Mouse (Mus musculus) ES-E14 (cell line): ENCODE data around the gene E130309D02Rik. TPM values are rescaled to one million over a fixed set of nuclear protein-coding genes. Genes with fewer than 3 reads are reported as not detected.

Experiments used
- DNase-seq: peaks from one replicate; pipeline ENCODE4 v3.0.0-alpha.2; 2013; ENCODE audit warnings: low read depth, low spot score
- H3K27ac ChIP-seq: 2 replicates; pipeline ENCODE4 v1.5.1; 2012; ENCODE audit warnings: low read depth, mild to moderate bottlenecking, low read length, moderate library complexity, mixed read lengths; ENCODE audit not compliant: poor library complexity, insufficient read depth, severe bottlenecking
- H3K36me3 ChIP-seq: 2 replicates; pipeline ENCODE4 v1.6.1; 2012; ENCODE audit warnings: mild to moderate bottlenecking, low read length, moderate library complexity, mixed read lengths; ENCODE audit not compliant: control insufficient read depth, poor library complexity, insufficient read depth, severe bottlenecking
- H3K4me1 ChIP-seq, 2 experiments: fragments of 150-350 bp in 1 of 2; sonication (generic) in 1 of 2; 2 replicates each; pipeline ENCODE4 v1.6.1; 2012; ENCODE audit warnings: low read length in 2 of 2, mild to moderate bottlenecking in 1 of 2, mixed read lengths in 1 of 2; ENCODE audit not compliant: control insufficient read depth in 2 of 2, insufficient read depth in 2 of 2, poor library complexity in 1 of 2
- H3K4me3 ChIP-seq, 2 experiments: fragments of 150-350 bp in 1 of 2; sonication (generic) in 1 of 2; 2 replicates each; pipeline ENCODE4 v1.5.1; 2012; ENCODE audit warnings: low read length in 2 of 2, low read depth in 1 of 2, mild to moderate bottlenecking in 1 of 2, mixed read lengths in 1 of 2; ENCODE audit not compliant: insufficient read depth in 1 of 2, poor library complexity in 1 of 2, severe bottlenecking in 1 of 2
- H3K9ac ChIP-seq: 2 replicates; pipeline ENCODE4 v1.6.1; 2012; ENCODE audit warnings: low read depth, mild to moderate bottlenecking, low read length, mixed read lengths; ENCODE audit not compliant: poor library complexity, insufficient read depth, severe bottlenecking
- H3K9me3 ChIP-seq: fragments of 150-350 bp; sonication (generic); 2 replicates; pipeline ENCODE4 v1.6.1; 2012; ENCODE audit warnings: low read depth, mild to moderate bottlenecking, low read length; ENCODE audit not compliant: control insufficient read depth, insufficient read depth
- CHD2 ChIP-seq: IDR thresholded peaks from 2 replicates; pipeline ENCODE4 v1.6.1; 2014; ENCODE audit warnings: mild to moderate bottlenecking, low read depth, low read length, inconsistent platforms
- HCFC1 ChIP-seq: IDR thresholded peaks from 2 replicates; pipeline ENCODE4 v1.6.1; 2012; ENCODE audit warnings: low read length, inconsistent platforms, borderline replicate concordance; ENCODE audit not compliant: insufficient read depth
- MAFK ChIP-seq: IDR thresholded peaks from 2 replicates; pipeline ENCODE4 v1.6.1; 2014; ENCODE audit warnings: mild to moderate bottlenecking, low read depth, low read length, inconsistent platforms; ENCODE audit not compliant: insufficient read depth
- ZC3H11A ChIP-seq: IDR thresholded peaks from 2 replicates; pipeline ENCODE4 v1.6.1; 2012; ENCODE audit warnings: low read depth, mild to moderate bottlenecking, inconsistent platforms, low read length, borderline replicate concordance
- ZNF384 ChIP-seq: IDR thresholded peaks from 2 replicates; pipeline ENCODE4 v1.6.1; 2012; ENCODE audit warnings: low read depth, low read length, inconsistent platforms
- in situ Hi-C, 2 experiments: fragments of 600-800 bp; cut with MboI; formaldehyde crosslinking; loops; one replicate each; pipeline ENCODE4 v1.15.1; 2025; ENCODE audit warnings: low sequenced_read_pairs in 2 of 2, inconsistent platforms in 1 of 2; ENCODE audit not compliant: unreplicated experiment in 2 of 2
- total RNA-seq: library from RNA; depleted of rRNA; stranded (reverse); fragments of 300-350 nt; gene quantifications from 2 replicates; pipeline ENCODE4 v1.2.3, GENCODE M21; 2012

The E130309D02Rik gene
- total RNA-seq, 1 experiment: 17.9 TPM

DNA sequence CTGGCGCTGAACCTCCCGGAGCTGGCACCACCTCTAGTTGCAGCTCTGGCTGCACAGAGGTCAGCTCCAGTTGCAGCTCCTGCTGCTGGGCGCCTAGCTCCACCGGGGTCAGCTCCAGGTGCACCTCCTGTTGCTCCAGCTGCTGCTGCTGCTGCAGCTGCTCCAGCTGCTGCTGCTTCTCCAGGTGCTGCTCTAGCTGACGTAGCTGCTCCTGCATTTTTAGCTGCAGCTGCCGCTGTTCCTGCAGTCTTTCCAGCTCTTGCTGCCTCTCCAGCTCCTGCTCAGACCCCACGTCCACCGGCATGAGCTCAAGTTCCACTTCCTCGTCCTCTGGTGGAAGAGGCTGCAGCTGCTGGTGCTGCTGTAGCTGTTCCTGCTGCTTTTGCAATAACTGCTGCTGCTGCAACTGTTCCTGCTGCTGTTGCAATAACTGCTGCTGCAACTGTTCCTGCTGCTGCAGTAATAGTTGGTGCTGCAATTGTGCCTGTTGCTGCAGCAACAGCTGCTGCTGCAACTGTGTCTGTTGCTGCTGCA is 26.7 kb downstream of the E130309D02Rik start:
- no peaks in the 10 kb centered on the region for H3K36me3 ChIP-seq
- H3K9me3 ChIP-seq: no peaks in the 10 kb centered on the region
- TF ChIP-seq ZNF384: no peak
- no peak for TF ChIP-seq CHD2
- TF ChIP-seq ZC3H11A: no peak
- no peak for TF ChIP-seq HCFC1
- no peak for TF ChIP-seq MAFK
- H3K4me3 ChIP-seq: peak overlapping the region in 1 of 2 experiments; percentile 62; a peak in 2 of 4 replicates
- no peak for DNase-seq
- in situ Hi-C loops: no loop called here
- no peak overlapping the region for H3K27ac ChIP-seq
- H3K4me1 ChIP-seq: peaks cover 0 to 4% of the 10 kb centered on the region in 2 experiments; a peak in 1 of 4 replicates
- H3K9ac ChIP-seq: no peak overlapping the region

DNA sequence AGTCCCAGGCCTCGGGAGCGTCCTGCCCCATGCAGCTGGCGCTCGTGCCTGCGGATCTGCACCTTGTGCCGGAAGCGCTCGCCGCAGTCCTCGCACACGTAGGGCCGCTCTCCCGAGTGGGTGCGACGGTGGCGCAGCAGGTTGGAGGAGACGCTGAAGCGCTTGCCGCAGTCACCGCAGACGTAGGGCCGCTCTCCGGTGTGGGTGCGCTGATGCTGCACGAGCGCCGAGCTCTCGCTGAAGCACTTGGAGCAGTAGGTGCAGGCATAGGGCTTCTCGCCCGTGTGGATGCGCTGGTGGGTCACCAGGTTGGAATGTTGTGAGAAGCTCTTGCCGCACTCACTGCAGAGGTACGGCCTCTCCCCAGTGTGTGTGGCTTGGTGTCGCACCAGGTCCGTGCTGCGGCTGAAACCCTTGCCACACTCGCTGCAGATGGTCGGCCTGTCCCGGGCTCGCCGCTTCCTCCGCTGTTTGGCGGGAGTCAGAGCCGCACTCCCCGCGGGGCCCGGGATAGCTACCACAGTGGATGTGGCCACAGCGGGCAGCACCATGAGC is 27.3 kb downstream of the E130309D02Rik start:
- no peak overlapping the region for H3K27ac ChIP-seq
- peaks cover 0 to 4% of the 10 kb centered on the region in 2 experiments; a peak in 1 of 4 replicates for H3K4me1 ChIP-seq
- no peak for DNase-seq
- in situ Hi-C loops: no loop called here
- no peak for TF ChIP-seq MAFK
- TF ChIP-seq ZNF384: no peak
- TF ChIP-seq HCFC1: no peak
- TF ChIP-seq CHD2: no peak
- no peak for TF ChIP-seq ZC3H11A
- no peaks in the 10 kb centered on the region for H3K36me3 ChIP-seq
- no peaks in the 10 kb centered on the region for H3K9me3 ChIP-seq
- H3K9ac ChIP-seq: peak overlapping the region; percentile 63
- peak overlapping the region; percentile 12 to 62 for H3K4me3 ChIP-seq

DNA sequence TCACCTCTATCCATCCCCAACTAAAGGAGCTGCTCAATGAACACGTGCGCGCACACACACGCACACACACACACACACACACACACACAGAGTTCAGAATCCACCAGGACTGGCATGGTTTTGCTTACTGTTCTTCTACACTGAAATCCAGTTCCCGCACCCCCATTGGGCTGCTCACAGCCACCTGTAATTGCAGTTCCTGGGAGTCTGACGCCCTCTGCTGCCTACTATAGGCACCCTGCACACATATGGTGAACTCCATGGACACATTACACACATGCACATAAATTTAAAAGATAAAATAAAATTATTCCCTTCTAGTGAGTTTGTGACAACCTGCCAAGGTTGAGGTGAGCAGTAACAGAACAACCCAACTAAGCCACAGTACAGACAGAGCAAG is 30.4 kb downstream of the E130309D02Rik start:
- TF ChIP-seq HCFC1 (no peak), ZC3H11A (peak; percentile 32; the same call in 1 of the 2 replicates), CHD2 (no peak)
- in situ Hi-C loops: no loop called here
- no peak overlapping the region for H3K9ac ChIP-seq
- peaks cover 0 to 4% of the 10 kb centered on the region in 2 experiments; a peak in 1 of 4 replicates for H3K4me1 ChIP-seq
- no peak overlapping the region for H3K4me3 ChIP-seq
- no peaks in the 10 kb centered on the region for H3K36me3 ChIP-seq
- H3K9me3 ChIP-seq: no peaks in the 10 kb centered on the region
- DNase-seq: no peak
- H3K27ac ChIP-seq: no peak overlapping the region

DNA sequence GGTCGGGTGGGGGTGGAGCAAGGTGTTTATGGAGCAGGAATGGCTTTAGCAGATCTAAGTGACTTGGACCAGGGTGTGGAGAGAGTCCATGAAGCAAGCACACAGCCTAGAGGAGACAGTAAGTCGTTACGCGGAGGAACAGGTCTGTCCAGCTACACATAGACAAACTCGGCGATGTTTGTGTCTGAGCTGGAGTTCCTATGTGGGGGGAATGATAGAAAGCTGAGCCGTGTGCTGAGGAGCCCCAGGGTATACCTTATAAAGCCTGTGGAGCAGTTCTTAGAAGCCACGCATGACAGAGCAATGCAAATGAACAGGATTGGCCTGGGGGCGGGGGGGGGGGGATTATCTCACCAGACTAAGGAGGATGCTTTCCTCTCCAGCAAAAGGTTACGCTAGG is 35.9 kb downstream of the E130309D02Rik start:
- in situ Hi-C loops: no loop called here
- H3K4me3 ChIP-seq: no peak overlapping the region

More for the DNA sequence above, 35.9 kb downstream of the E130309D02Rik start:
- DNase-seq: no peak
- H3K9me3 ChIP-seq: no peaks in the 10 kb centered on the region
- H3K4me1 ChIP-seq: no peaks in the 10 kb centered on the region; a peak in 1 of 4 replicates
- H3K36me3 ChIP-seq: no peaks in the 10 kb centered on the region
- H3K9ac ChIP-seq: no peak overlapping the region
- no peak for TF ChIP-seq MAFK
- no peak for TF ChIP-seq ZC3H11A
- TF ChIP-seq CHD2: no peak
- TF ChIP-seq ZNF384: no peak
- no peak for TF ChIP-seq HCFC1
- no peak overlapping the region for H3K27ac ChIP-seq
